Mouse (Mus musculus) mouse trophoblast stem cell (cell line): ENCODE results near the gene Ngrn.

Experiments used
- in situ Hi-C, 2 experiments: fragments of 300-500 bp; cut with MseI, MboI; formaldehyde crosslinking; loops; 2 replicates in 1 of 2; 3 replicates in 1 of 2; pipeline ENCODE4 v1.15.1; 2025

Ngrn gene

DNA sequence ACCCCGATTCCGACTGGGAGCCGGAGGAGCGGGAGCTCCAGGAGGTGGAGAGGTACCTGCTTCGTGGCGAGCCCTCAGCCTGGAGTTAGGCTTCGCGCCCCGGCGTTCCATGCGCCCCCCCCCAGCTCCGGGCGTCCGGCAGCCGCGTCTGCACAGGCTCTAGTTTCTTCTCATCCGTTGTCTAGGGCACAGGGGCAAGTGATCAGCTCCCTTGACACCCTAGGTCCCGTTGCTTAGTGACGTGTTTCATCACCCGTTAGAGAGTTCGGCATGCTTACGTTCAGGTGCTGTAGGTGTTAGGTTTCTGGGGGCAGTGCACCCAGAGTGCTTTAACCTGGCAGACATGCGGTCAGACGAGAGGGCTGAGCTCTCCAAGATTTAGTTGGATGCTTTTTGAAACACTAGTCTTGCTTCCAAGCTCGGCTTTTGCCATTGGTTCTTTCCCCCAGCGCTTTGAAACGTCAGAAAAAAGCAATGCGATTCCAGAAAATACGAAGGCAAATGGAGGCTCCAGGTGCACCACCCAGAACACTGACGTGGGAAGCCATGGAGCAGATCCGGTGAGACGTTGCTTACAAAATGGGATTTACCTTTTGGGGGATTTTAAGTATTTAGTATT, 466 bp downstream of the Ngrn start:
- in situ Hi-C loops = no loop called here

- in situ Hi-C loops = no loop called here
These were observed 3.6 kb downstream of the Ngrn start for GRCm38 (mm10) chr7:80264606-80265005.

- in situ Hi-C loops = no loop called here
These were observed 6.7 kb downstream of the Ngrn start for GRCm38 (mm10) chr7:80267764-80268163.

GRCm38 (mm10) chr7:80268897-80269750, 8.1 kb downstream of the Ngrn start, which contains the start of gene Vps33b:
TSS of gene Vps33b (plus strand) at chr7:80269649.
- in situ Hi-C loops = no loop called here

- in situ Hi-C loops = no loop called here
These were observed 8.8 kb downstream of the Ngrn start for GRCm38 (mm10) chr7:80269751-80270255.

- in situ Hi-C loops = no loop called here
These were observed 12.4 kb downstream of the Ngrn start for GRCm38 (mm10) chr7:80273456-80273855.

GRCm38 (mm10) chr7:80276374-80276773, 15.4 kb downstream of the Ngrn start:
- in situ Hi-C loops = no loop called here

GRCm38 (mm10) chr7:80280032-80280431, 19.0 kb downstream of the Ngrn start:
- in situ Hi-C loops = no loop called here

GRCm38 (mm10) chr7:80280998-80281397, 20.0 kb downstream of the Ngrn start:
- in situ Hi-C loops = no loop called here

DNA sequence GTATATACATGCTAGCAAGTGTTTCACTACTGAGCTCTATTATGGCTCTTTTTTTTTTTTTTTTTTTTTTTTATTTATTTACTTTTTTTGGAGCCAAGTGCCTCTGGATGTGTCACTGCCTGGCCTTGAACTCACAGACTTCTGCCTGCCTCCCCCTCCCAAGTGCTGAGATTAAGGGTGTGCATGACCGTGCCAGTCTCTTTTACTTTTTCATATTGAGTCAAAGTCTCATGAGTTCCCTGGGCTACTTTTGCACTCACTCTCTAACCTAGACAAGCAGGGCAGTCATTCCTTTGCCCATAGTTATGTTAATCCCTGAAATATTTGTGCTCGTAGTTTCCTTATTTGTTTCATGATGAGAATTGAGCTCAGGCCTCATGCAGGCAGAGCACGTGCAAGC, 20.6 kb downstream of the Ngrn start:
- in situ Hi-C loops = no loop called here

GRCm38 (mm10) chr7:80283226-80283918, 22.4 kb downstream of the Ngrn start:
- in situ Hi-C loops = no loop called here

- in situ Hi-C loops = no loop called here
These were observed 23.4 kb downstream of the Ngrn start for GRCm38 (mm10) chr7:80284391-80284790.

GRCm38 (mm10) chr7:80285725-80286124, 24.7 kb downstream of the Ngrn start:
- in situ Hi-C loops = no loop called here

GRCm38 (mm10) chr7:80287736-80288135, 26.7 kb downstream of the Ngrn start:
- in situ Hi-C loops = no loop called here

DNA sequence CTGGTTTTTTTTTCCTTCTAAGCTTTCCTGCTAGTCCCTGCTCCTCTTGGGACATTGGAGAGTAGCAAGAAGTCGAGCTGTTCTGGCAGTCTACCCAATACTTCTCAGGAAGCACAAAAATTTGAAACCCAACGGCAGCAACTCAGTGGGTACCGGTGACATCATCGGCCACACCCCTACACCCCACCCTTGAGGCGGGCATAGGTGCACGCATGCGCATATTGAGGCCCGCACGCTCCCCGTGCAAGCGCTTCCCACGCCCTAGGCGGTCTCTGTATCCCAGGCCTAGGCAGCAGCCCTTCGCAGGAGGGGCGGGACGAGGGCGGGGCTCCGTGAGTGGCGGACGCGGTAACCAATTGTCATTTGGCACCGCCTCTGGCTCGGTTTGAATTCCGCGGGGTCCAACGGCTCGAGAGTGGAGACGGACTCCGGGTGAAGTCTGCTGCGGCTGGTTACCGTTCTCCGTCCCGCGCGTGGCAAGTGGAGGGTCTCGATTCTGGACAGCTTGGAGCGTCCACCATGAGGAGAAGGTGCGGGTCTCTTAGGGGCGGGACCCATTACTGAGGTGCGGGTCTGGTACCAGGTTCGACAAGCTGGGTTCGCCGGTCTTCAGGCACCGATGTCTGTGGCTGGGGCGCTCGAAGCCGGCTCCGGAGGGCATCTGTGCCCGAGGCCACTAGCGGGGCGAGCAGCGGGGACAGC, 33.2 kb downstream of the Ngrn start, which contains the start of gene Prc1:
Gene Prc1 (plus strand): TSS at position 389 of the 702 bp plus-strand sequence.
- in situ Hi-C loops = no loop called here

- in situ Hi-C loops = no loop called here
These were observed 34.0 kb downstream of the Ngrn start for GRCm38 (mm10) chr7:80294764-80295648.

GRCm38 (mm10) chr7:80296462-80296861, 35.4 kb downstream of the Ngrn start:
- in situ Hi-C loops = no loop called here

DNA sequence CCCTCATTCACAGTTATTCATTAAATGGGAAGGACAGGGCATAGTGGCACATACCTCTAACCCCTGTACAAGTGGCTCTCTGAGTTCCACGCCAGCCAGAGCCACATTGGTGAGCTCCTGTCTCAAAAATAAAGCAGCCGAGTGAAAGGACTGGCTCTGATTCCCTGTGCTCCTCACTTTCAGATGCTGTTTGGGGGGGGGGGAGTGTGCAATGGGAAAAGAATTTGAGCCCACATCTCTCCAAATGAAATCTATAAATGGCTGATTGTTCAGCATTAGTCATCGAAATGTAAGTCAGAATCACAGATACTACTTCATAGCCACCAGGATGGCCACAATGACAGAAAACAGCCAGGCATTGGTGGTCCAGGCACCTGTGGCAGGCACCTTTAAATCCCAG, 36.0 kb downstream of the Ngrn start:
- in situ Hi-C loops = no loop called here

DNA sequence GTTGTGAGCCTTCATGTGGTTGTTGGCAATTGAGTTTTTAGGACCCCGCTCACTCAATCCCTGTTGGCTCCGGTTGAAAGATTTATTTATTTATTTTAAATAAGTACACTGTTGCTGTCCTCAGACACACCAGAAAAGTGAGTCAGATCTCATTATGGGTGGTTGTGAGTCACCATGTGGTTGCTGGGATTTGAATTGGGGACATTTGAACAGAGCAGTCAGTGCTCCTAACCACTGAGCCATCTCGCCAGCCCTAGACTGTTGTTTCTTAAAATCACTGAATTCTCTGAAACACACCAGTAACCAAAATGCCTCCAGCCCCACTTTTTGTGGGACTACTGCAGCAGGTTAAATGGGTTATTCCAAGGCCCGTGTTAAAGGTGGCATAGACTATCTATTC, 37.7 kb downstream of the Ngrn start:
- in situ Hi-C loops = no loop called here

DNA sequence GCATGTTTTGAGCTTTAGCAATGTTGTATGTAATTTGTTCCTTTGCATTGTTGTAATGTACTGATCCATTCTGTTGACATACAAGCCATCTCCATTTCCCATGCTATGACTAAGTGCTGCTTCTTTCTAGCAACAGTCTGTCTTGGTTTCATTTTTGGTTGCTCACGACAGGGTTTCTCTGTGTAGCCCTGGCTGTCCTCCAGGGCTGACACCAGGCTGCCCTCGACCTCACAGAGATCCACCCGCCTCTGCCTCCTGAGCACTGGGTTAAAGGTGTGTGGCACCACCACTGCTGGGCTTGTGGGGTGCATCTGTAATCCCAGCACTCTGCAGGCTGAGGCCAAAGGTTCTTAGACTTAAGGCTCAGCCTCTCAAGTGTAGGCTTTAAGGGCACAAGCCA, 38.6 kb downstream of the Ngrn start:
- in situ Hi-C loops = no loop called here

DNA sequence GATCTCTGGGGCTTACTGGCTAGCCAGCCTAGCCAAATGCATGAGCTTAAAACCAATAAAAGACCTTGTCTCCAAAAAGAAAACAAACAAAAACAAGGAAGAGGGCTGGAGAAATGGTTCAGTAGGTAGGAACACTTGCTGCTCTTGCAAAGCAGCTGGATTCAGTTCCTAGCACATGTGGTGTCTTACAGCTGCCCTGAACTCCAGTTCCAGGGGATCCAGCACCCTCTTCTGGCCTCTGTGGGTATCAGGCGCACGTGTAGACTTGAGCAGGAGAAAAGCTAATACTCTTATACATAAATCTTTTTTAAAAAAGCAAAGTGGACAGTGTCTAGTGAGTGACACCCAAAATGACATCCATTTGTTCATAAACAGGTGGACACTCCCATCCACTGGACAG, 40.5 kb downstream of the Ngrn start:
- in situ Hi-C loops = no loop called here
